Mouse (Mus musculus) ES-Bruce4 (cell line): ENCODE data around the gene Siglec1.

Source experiments
- CTCF ChIP-seq: IDR thresholded peaks from one replicate; pipeline ENCODE4 v1.8.1; 2011; ENCODE audit warnings: low read depth, low read length
- EP300 ChIP-seq: IDR thresholded peaks from 2 replicates; pipeline ENCODE4 v1.6.1; 2011; ENCODE audit warnings: low read depth, low read length; ENCODE audit not compliant: insufficient read depth
- POLR2A ChIP-seq: IDR thresholded peaks from one replicate; pipeline ENCODE4 v1.8.1; 2011; ENCODE audit warnings: low read length; ENCODE audit not compliant: insufficient read depth

DNA sequence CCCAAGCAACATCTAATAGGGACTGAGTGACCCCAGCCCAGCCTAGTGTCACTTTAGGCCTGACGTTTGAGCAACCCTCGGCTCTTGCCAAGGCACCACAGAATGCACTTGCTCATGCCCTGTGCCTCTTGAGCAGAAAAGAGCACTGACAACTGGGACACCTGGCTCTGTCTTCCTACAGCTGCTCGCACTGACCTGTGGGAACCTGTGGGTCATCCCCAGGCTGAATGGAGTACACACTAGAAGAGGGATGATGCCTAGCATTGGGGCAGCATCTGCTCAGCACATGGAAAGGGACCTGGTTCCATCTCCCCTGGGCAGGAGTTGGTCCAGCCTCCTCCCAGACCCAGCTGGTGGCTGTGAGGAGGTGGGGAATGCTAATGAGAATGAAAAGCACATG is 59.6 kb downstream of the Siglec1 start:
- TF ChIP-seq CTCF (no peak), POLR2A (no peak), EP300 (no peak)
